Mouse (Mus musculus): ENCODE results near the gene Selplg. TPM values are rescaled to one million over a fixed set of nuclear protein-coding genes. Genes with fewer than 3 reads are reported as not detected.
"Not testable (repeated sequence)": the region's sequence is repeated elsewhere in the genome, so short reads cannot be mapped to it uniquely, and the experiment has no call there.

Gene Selplg
- total RNA-seq, 1 experiment from 2014 or later = 212 TPM

- ATAC-seq (replicated peaks; ENCODE audit: insufficient number of reproducible peaks, low FRiP score, low TSS enrichment, poor library complexity, severe bottlenecking) = no peak
These were observed 28.0 kb downstream of the Selplg start for GRCm38 (mm10) chr5:113804395-113804966.

- ATAC-seq (replicated peaks; ENCODE audit: insufficient number of reproducible peaks, low FRiP score, low TSS enrichment, poor library complexity, severe bottlenecking) = no peak
These were observed 32.2 kb downstream of the Selplg start, which contains the start of gene Tmem119 for GRCm38 (mm10) chr5:113800280-113800679. Tmem119 (minus strand) TSS chr5:113800516.

DNA sequence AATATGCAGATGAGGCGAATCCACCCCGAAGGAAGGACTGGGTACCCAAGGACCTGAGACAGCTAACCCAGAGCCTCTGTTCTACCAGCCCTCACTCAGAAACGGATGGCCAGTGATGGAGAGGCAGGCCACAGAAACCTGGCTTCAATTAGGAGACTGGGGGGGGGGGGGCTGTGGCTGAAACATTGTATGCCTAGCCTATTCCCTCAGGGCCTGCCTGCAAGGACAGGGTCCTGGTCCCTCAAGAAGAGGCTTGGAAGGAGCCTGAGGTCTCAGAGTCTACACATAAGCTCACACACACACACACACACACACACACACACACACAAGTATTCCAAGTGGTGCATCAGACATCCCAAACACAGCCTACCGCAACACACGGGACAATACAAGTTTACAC lies 32.8 kb downstream of the Selplg start:
- ATAC-seq (replicated peaks; ENCODE audit: insufficient number of reproducible peaks, low FRiP score, low TSS enrichment, poor library complexity, severe bottlenecking) = no peak

- ATAC-seq (replicated peaks; ENCODE audit: insufficient number of reproducible peaks, low FRiP score, low TSS enrichment, poor library complexity, severe bottlenecking) = no peak
These were observed 33.9 kb downstream of the Selplg start for GRCm38 (mm10) chr5:113798525-113798924.

- ATAC-seq (replicated peaks; ENCODE audit: insufficient number of reproducible peaks, low FRiP score, low TSS enrichment, poor library complexity, severe bottlenecking) = no peak
These were observed 35.1 kb downstream of the Selplg start for GRCm38 (mm10) chr5:113797149-113797882.

DNA sequence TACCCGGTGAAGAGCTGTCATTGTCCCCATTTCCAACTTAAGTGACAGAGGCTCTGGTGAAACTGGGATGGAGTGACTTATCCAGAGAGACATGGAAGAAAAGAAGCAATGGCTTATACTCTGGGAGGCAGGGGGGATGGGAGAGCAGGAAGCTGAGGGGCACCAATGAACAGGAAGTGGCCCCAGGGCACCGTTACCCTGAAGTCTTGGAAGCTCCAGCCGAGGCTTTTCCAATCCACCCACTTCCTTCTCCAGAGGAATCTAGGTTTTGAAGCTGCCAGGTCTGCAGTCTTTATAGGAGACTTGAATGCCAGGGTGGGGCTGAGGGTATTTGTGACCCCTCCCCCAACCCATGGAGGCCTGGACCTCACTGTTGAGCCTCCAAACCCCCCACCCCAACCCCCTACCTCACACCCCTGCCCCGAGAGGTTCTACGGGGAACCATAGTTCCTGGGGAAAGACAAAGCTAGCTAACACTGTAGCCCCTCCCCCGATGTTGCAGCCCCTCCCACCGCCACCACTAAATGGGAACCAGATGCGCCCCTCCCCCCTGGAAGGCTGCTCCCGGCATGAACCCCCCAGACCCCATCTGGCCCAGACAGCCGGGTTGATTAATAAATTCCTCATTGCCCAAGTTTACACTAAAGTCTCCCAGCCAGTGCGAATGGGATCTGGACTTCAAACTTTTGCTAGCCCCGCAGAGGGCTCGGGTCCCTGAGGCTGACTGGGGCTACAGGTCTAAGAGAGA lies 35.9 kb downstream of the Selplg start:
- no peak for ATAC-seq (replicated peaks; ENCODE audit: insufficient number of reproducible peaks, low FRiP score, low TSS enrichment, poor library complexity, severe bottlenecking)

GRCm38 (mm10) chr5:113791197-113792095 lies 41.0 kb downstream of the Selplg start:
- ATAC-seq (replicated peaks; ENCODE audit: insufficient number of reproducible peaks, low FRiP score, low TSS enrichment, poor library complexity, severe bottlenecking) = no peak

GRCm38 (mm10) chr5:113790453-113791196 lies 41.8 kb downstream of the Selplg start:
- ATAC-seq (replicated peaks; ENCODE audit: insufficient number of reproducible peaks, low FRiP score, low TSS enrichment, poor library complexity, severe bottlenecking) = peak; percentile 52

GRCm38 (mm10) chr5:113789075-113789788 lies 43.2 kb downstream of the Selplg start:
- ATAC-seq (replicated peaks; ENCODE audit: insufficient number of reproducible peaks, low FRiP score, low TSS enrichment, poor library complexity, severe bottlenecking) = no peak

GRCm38 (mm10) chr5:113788645-113789044 lies 43.8 kb downstream of the Selplg start:
- no peak for ATAC-seq (replicated peaks; ENCODE audit: insufficient number of reproducible peaks, low FRiP score, low TSS enrichment, poor library complexity, severe bottlenecking)

GRCm38 (mm10) chr5:113786985-113787384 lies 45.5 kb downstream of the Selplg start:
- ATAC-seq (replicated peaks; ENCODE audit: insufficient number of reproducible peaks, low FRiP score, low TSS enrichment, poor library complexity, severe bottlenecking) = peak; percentile 37

- ATAC-seq (replicated peaks; ENCODE audit: insufficient number of reproducible peaks, low FRiP score, low TSS enrichment, poor library complexity, severe bottlenecking) = not testable (repeated sequence)
These were observed 48.3 kb downstream of the Selplg start for GRCm38 (mm10) chr5:113784104-113784503.

DNA sequence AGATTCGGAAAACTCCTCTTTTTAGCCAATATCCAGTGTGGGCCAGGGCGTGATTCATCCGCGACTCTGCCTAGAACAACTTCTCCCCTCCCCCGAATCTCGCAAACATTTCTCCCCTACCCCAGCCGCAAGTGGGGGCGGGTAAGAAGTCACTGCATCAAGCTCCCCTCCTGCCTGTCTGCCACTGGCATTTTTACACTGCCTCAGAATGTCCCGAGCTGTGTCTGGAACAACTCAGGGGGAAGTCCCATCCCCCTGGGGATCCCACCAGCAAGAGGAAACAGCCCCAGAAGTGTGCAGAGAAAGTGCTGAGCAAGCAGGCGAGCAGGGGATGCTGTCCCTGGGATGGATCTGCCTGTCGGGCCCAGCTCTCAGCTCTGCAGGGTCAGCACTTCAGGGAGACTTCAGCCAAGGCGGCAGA lies 48.9 kb downstream of the Selplg start:
- no peak for ATAC-seq (replicated peaks; ENCODE audit: insufficient number of reproducible peaks, low FRiP score, low TSS enrichment, poor library complexity, severe bottlenecking)

DNA sequence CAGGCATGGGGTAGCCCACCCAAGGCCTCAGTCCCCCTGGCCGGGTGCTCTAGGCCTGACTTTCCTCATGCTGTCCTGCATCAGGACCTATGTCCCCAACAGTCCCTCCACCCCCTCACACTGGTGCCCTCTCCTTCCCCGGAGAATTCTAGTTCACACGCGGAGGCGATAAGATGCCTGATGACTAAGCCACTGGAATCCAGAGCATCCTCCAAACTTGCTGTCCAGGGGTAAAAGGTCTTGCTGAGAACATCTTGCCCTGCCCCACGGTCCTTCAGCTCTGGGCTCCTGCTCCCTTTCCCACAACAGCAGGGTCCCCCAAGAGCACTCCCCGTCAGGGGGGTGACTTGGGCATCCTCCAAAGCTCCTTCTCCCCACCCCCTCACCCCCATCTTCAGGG lies 49.8 kb downstream of the Selplg start:
- no peak for ATAC-seq (replicated peaks; ENCODE audit: insufficient number of reproducible peaks, low FRiP score, low TSS enrichment, poor library complexity, severe bottlenecking)

GRCm38 (mm10) chr5:113781875-113782274 lies 50.6 kb downstream of the Selplg start:
- no peak for ATAC-seq (replicated peaks; ENCODE audit: insufficient number of reproducible peaks, low FRiP score, low TSS enrichment, poor library complexity, severe bottlenecking)

DNA sequence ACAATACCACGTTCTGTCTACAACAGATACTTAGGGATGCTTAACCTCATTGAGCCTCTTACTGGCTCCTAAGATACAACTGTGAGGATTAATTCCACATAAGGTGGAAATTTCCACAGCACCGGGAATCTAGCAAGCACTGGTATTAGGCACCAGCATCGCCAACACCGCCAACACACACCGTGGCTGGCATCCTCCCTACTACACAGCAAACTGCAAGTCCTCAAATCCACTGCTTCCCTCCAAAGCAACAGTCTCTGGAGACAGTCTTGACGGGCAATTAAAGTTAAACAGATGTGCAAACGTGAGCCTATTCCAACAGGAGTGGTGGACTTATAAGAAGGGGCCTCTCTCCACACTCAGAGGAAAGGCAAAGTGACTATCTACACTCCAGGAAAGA lies 51.2 kb downstream of the Selplg start:
- no peak for ATAC-seq (replicated peaks; ENCODE audit: insufficient number of reproducible peaks, low FRiP score, low TSS enrichment, poor library complexity, severe bottlenecking)

DNA sequence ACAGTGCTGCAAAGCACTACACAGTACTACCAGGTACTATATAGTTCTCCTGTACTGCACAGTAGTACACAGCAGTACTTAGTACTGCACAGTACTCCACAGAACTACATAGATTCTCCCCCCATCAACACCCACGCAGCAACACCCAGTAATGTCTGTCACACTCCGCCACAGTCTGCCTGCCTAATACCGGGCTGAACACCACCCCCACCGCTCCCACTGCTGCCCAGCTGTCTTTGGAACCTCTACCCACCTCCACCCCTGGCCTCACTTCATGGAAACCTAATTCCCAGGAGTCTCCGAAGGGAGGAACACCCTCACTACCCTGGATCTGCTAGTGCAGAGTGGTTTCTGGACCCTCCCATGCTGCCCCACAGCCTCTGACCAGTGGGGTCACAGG lies 51.7 kb downstream of the Selplg start:
- no peak for ATAC-seq (replicated peaks; ENCODE audit: insufficient number of reproducible peaks, low FRiP score, low TSS enrichment, poor library complexity, severe bottlenecking)
